Mouse (Mus musculus) heart, postnatal 10 days (tissue): ENCODE data around the gene Rbmxl1. TPM values are rescaled to one million over a fixed set of nuclear protein-coding genes. Genes with fewer than 3 reads are reported as not detected.
"Not testable (repeated sequence)": the region's sequence is repeated elsewhere in the genome, so short reads cannot be mapped to it uniquely, and the experiment has no call there.

ENCODE experiments used
- DNase-seq, 2 experiments: peaks; one replicate each; pipeline ENCODE4 v3.0.0; 2021
- intact Hi-C: fragments of 180-260 bp; cut with DNase I; formaldehyde crosslinking; loops from one replicate; pipeline ENCODE4 v1.15.1; 2025
- total RNA-seq, 2 experiments: library from RNA; stranded (reverse); gene quantifications; 2 replicates each; pipeline ENCODE4 v1.2.3; 2021

The Rbmxl1 gene
- total RNA-seq: 10 to 100 TPM; 32.5 to 35.8 TPM

- intact Hi-C loops: loop anchor here (5.0 to 10.0 kb wide), 2 partner anchors 234 to 316 kb away; partner anchors contain the start of gene Lsm6
- peak; percentile 93 to 94 for DNase-seq
Observed at GRCm38 (mm10) chr8:78508719-78509272, at the start of gene Rbmxl1. Gene Rbmxl1 (minus strand): TSS chr8:78508898.

DNA sequence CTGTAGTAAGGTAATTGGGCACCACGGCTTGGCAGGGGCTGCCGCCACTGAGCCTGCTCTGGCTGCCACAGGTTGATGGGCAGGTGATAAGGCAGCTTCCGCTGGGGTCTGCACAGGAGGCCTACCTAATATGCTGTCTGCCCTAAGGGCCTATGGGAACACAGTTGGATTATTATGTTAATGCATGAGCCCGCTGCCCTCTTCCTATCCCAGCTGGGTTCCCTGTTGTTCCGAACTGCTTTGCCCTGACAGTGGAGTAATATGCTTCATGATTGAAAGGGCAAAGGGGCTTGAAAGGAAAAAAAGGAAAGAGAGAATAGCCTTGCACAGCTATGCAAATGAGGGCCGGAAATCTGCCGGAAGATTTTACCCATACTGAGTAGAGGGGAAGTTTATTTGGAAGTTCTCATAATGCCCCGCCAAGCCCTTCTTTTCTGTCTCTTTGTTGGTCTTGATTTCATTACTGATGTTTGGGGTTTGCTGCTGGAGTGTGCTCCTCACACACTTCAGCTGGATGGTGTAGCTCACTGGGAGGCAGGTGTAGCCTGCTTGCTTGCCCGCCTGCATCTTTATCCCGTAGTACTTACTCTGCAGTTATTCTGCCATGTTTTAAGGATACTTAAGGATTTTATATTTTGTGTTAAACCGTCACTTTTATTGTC is 48.2 kb upstream of the Rbmxl1 start:
- intact Hi-C loops: no loop called here
- DNase-seq: no peak

GRCm38 (mm10) chr8:78555817-78556216 is 47.1 kb upstream of the Rbmxl1 start:
- intact Hi-C loops: no loop called here
- no peak for DNase-seq

DNA sequence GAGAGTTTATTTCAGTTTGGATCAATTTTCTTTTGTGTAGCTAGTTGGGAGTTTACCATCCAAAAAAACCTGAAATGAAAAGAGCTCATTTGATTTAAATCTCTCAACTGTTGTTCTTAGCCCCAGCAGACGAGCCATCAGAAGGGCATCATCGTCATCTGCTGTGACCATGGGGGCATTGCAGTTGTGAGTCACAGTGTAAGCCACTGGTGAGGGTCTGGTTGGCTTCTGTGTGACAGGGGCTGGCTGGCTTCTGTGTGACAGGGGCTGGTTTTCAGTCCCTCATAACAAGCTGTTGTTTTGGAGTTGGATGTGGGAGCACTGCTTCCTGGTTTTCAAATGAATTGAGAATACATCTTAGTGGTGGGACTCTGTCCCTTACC is 42.0 kb upstream of the Rbmxl1 start:
- intact Hi-C loops: no loop called here
- DNase-seq: no peak

- intact Hi-C loops: no loop called here
- peak in 1 of 2 experiments; percentile 7 for DNase-seq
Observed at GRCm38 (mm10) chr8:78549971-78550751, 41.5 kb upstream of the Rbmxl1 start.

DNA sequence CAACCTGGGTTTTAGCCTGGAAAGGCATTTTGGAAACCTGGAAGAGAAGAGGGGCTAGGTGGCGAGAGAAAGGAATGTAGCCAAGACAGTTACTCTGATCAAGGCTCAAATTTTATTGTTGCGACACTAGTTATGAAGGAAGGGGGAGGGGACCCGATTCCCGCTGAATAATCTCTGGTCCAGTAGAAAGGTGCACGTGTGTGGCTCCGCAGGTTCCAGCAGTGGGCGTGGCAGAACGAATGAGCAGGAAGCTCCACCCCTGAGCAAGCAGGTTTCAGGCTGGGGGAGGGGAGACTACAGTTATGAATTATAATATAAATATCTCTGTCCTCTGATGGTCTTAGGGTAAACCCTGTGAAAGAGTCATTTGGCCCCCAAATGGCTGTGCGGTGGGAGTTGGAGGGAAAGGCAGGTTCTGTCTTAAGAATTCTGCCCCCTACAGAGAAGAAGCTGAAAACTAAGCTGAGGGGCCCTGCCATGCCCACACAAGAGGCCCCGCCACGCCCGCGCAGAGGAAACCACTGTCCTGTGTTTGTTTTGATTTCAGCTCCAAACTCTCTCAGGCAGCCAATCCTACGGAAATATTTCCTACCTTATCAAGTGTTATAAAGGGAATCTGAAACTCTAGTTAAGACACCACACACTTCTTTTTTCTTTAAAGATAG is 36.6 kb upstream of the Rbmxl1 start:
- intact Hi-C loops, DNase-seq: not testable (repeated sequence)

GRCm38 (mm10) chr8:78544545-78544944 is 35.8 kb upstream of the Rbmxl1 start:
- no peak for DNase-seq

GRCm38 (mm10) chr8:78543621-78544020 is 34.9 kb upstream of the Rbmxl1 start:
- no peak for DNase-seq
- intact Hi-C loops: no loop called here

More at GRCm38 (mm10) chr8:78544545-78544944, 35.8 kb upstream of the Rbmxl1 start:
- intact Hi-C loops: no loop called here

DNA sequence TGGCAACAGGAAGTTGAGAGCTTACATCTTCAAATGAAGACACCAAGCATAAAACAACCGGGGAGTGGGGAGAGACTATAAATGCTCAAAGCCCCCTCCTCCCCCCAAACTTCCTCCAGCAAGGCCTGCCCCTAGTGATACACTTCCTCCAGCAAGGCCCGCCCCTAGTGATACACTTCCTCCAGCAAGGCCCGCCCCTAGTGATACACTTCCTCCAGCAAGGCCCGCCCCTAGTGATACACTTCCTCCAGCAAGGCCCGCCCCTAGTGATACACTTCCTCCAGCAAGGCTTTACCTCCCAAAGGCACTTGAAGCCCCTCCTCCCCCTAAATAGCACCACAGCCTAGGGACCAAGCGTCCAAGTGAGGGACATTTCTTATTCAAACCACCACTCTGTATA is 34.0 kb upstream of the Rbmxl1 start:
- DNase-seq, intact Hi-C loops: not testable (repeated sequence)

DNA sequence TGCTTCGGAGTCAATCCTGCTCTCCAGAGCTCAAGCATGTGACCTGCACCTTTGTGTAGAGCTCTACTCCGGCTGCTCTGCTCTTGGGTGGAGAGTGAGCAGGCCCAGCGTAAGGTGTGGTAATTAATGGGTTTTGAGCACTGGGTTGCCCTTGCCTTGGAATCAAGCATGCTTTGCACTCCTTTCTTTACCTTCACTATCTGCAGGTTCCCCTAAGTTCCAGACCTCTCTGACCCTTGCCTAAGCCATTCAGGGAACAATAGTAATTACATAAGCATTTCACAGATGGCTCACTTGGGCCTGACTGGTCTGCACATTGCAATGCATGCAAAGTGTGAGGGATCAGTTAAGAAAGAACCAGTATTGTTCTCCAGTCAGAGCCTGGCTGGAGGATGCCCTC is 29.1 kb upstream of the Rbmxl1 start:
- no peak for DNase-seq
- intact Hi-C loops: no loop called here

DNA sequence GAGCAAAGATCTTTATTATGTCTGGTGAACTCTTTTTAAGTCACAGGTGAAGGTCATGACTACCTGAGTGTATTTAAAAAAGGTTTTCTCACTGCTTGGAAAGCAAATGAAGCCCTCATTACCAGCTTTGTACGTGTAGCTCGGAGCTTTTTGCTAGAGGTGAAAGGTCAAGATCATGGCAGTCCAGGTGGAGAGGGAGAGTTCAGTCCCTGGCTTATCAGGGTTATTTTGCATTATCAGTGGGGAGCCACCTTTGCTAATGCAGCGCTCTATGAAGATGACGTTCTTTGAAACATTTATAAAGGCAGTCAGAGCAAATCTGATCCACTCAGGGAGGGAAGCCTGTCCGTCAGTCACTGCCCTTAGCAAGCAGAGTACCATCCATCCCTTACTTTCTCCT is 28.0 kb upstream of the Rbmxl1 start:
- DNase-seq: no peak
- intact Hi-C loops: no loop called here

- intact Hi-C loops: no loop called here
- DNase-seq: no peak
Observed at GRCm38 (mm10) chr8:78533981-78534380, 25.3 kb upstream of the Rbmxl1 start.

DNA sequence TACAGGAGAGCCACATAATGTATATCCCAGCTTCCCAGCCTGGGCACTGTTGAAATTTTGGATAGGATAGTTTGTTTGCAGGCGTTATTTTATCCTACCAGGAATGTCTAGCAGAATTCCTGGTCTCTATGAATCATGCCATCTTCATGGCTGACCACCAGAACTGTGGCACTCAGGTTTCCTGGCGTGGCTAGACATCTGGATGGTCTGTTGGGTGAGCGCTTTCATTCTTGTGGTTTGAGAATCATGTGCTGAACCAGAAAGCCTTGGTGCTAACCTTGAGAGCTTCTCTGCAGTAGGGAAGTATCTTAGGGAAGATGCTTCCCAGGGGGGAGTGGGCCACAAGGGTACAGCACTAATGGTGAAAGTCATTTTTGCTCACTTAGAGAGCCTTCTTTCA is 6.4 kb upstream of the Rbmxl1 start:
- intact Hi-C loops: no loop called here
- DNase-seq: no peak

GRCm38 (mm10) chr8:78514706-78515105 is 6.0 kb upstream of the Rbmxl1 start:
- intact Hi-C loops: loop anchor here (5.0 kb wide), 2 partner anchors 113 to 133 kb away; no protein-coding TSS in a partner anchor

DNA sequence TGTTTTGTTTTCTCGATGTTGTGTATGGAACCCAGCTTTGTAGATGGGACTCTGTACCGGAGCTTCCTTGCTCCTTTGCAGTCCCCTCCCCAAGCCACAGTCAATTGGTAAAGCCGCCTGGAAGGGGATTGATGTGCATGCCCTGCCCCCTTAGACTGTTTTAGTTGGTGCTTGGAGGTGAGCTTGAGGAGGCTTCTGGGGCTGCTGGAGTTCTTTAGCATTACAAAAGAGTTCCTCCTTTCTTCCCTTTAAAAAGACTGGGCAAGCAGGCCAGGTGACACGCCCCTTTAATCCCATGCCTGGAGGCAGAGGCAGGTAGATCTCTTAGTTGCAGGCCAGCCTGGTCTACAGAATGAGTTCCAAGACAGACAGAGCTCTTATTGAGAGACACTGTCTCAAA is 4.4 kb upstream of the Rbmxl1 start:
- no peak for DNase-seq
- intact Hi-C loops: loop anchor here (5.0 kb wide), 2 partner anchors 114 to 134 kb away; no protein-coding TSS in a partner anchor

More at GRCm38 (mm10) chr8:78514706-78515105, 6.0 kb upstream of the Rbmxl1 start:
- DNase-seq: no peak

GRCm38 (mm10) chr8:78510926-78511325 is 2.2 kb upstream of the Rbmxl1 start:
- intact Hi-C loops: loop anchor here (5.0 kb wide), 2 partner anchors 116 to 136 kb away; no protein-coding TSS in a partner anchor

GRCm38 (mm10) chr8:78510094-78510493 is 1.4 kb upstream of the Rbmxl1 start:
- peak; percentile 16 to 25 for DNase-seq
- intact Hi-C loops: loop anchor here (5.0 kb wide), 2 partner anchors 117 to 137 kb away; no protein-coding TSS in a partner anchor

More at GRCm38 (mm10) chr8:78510926-78511325, 2.2 kb upstream of the Rbmxl1 start:
- DNase-seq: peak in 1 of 2 experiments; percentile 4

- DNase-seq: peak; percentile 86 to 89
- intact Hi-C loops: loop anchor here (5.0 to 10.0 kb wide), 4 partner anchors 118 to 315 kb away; partner anchors contain the start of gene Lsm6
Observed at GRCm38 (mm10) chr8:78509273-78510031, 754 bp upstream of the Rbmxl1 start, which contains the start of gene Slc10a7. Gene Slc10a7 (plus strand): TSS chr8:78509346.

DNA sequence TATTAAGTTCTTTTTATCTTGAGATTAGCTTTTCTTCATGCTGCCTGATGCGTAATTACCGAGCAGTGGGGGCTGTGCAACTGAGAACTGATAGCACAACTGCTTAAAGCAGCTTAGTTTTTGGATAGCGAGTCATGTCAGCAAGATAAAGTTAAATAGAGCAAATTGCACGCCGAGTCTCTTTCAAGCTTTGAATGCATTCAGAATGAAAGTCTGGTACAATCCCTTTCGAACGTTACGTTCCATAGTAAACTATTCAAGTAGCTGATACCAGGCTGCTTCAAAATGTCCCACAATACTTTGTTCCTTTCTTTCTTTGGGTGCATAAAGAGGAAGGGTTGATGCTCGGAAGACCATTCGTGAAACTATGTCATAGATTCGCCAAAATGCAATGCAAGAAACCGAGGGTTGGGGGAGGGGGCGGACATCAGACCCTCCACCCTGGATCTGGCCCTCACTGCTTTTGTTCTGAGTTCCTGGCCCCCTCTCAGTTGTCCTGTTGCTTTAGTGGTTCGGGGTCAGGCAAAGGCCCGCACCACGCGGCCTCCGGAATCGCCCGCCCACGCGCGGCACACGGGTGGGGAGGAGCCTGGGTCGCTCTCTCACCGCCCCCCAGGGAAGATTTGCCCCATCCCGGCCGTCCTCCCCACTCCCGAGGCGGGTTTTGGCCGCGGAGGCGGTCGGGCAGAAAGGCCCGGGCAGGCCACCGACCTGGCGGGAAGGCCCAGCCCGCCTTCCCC is 549 bp downstream of the Rbmxl1 start:
- no peak for DNase-seq
- intact Hi-C loops: loop anchor here (5.0 to 10.0 kb wide), 2 partner anchors 234 to 317 kb away; partner anchors contain the start of gene Lsm6
